8 mouse cellular contexts compared by ENCODE assay signal in the genomic region with DNA sequence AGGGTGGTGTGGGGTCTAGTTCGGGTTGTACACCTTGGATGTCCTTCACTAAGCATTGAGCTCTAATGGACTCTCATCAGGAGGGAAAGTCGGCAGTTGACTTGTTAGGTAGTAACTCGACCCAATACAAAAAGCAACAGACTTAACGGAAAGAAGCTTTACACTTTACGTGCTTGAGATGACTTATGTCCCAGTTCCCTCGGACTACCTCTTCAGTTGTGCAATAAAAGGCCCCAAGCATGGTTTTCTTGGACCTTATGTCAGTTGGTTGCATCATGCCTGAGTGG. TPM values are rescaled to one million over a fixed set of nuclear protein-coding genes. Genes with fewer than 3 reads are reported as not detected.
DNase-seq lines count a peak whose midpoint lies in the region; ATAC-seq and TF ChIP-seq lines count a peak whose summit lies in the region.

No protein-coding gene starts in this region.

- no peaks in the 10 kb centered on the region for H3K27me3 ChIP-seq in kidney, adult 2 months (replicated peaks; ENCODE audit: control insufficient read depth, insufficient read depth, low read length)
- H3K27me3 ChIP-seq in embryonic facial prominence, embryonic 11.5 days (ENCODE audit: control insufficient read depth, insufficient read depth, low read length): no peaks in the 10 kb centered on the region
- no peaks in the 10 kb centered on the region for H3K27me3 ChIP-seq in midbrain, postnatal 0 days (ENCODE audit: insufficient read depth, low read length)

- peak overlapping the region; percentile 99 for H3K9ac ChIP-seq in embryonic facial prominence, embryonic 11.5 days (replicated peaks; ENCODE audit: low read length)
- peak overlapping the region; percentile 99 for H3K9ac ChIP-seq in midbrain, postnatal 0 days (replicated peaks; ENCODE audit: low read length, poor library complexity, severe bottlenecking)

- H3K27ac ChIP-seq in kidney, adult 2 months (ENCODE audit: insufficient read depth, low read depth, low read length): peak overlapping the region; percentile 84
- H3K27ac ChIP-seq in embryonic facial prominence, embryonic 11.5 days (replicated peaks; ENCODE audit: low read depth, low read length): peak overlapping the region; percentile 98
- peak overlapping the region; percentile 99 for H3K27ac ChIP-seq in midbrain, postnatal 0 days (ENCODE audit: low read depth, low read length)

- DNase-seq in kidney, adult 2 months: no peak
- no peak for DNase-seq in kidney, adult 18-20 months
- DNase-seq in embryonic facial prominence, embryonic 11.5 days (ENCODE audit: low spot score): no peak
- DNase-seq in midbrain, postnatal 0 days (ENCODE audit: low spot score): no peak
- no peak for DNase-seq in thymus, postnatal 25 days
- no peak for DNase-seq in embryo, embryonic 9.5 days (ENCODE audit: extremely low spot score)
- DNase-seq in testis, postnatal 10 days (ENCODE audit: low spot score): no peak

- H3K36me3 ChIP-seq in kidney, adult 2 months (ENCODE audit: control insufficient read depth, insufficient read depth, low read length): peaks cover 3% of the 10 kb centered on the region; the same call in 1 of the 2 replicates
- no peaks in the 10 kb centered on the region; the same call in 1 of the 2 replicates for H3K36me3 ChIP-seq in embryonic facial prominence, embryonic 11.5 days (replicated peaks; ENCODE audit: control insufficient read depth, insufficient read depth, low read depth, low read length)
- H3K36me3 ChIP-seq in midbrain, postnatal 0 days (ENCODE audit: insufficient read depth, low read length): peaks cover 2% of the 10 kb centered on the region; the same call in 1 of the 2 replicates

- peak overlapping the region; percentile 76 for H3K4me3 ChIP-seq in kidney, adult 2 months (ENCODE audit: insufficient read depth, low read depth, low read length)
- H3K4me3 ChIP-seq in embryonic facial prominence, embryonic 11.5 days (ENCODE audit: low read depth, low read length): peak overlapping the region; percentile 97
- peak overlapping the region; percentile 95 for H3K4me3 ChIP-seq in midbrain, postnatal 0 days (ENCODE audit: low read depth, low read length)

- no peak for ATAC-seq in embryonic facial prominence, embryonic 11.5 days (replicated peaks; ENCODE audit: insufficient number of reproducible peaks, low FRiP score, low TSS enrichment, low read depth)
- ATAC-seq in inflammation-experienced regulatory T-cells, adult 6 months: peak; percentile 14
- ATAC-seq in midbrain, postnatal 0 days (ENCODE audit: low FRiP score): no peak

- WGBS in kidney, adult 2 months: under 1% methylated on average over 6 of the region's 6 CpGs
- 0% methylated on average over 6 of the region's 6 CpGs for WGBS in embryonic facial prominence, embryonic 11.5 days
- 0% methylated on average over 6 of the region's 6 CpGs for WGBS in midbrain, postnatal 0 days

- H3K4me1 ChIP-seq in kidney, adult 2 months (ENCODE audit: control insufficient read depth, insufficient read depth, low read length): peaks cover 7% of the 10 kb centered on the region; the same call in 1 of the 2 replicates
- H3K4me1 ChIP-seq in embryonic facial prominence, embryonic 11.5 days (ENCODE audit: control insufficient read depth, insufficient read depth, low read length): no peaks in the 10 kb centered on the region
- no peaks in the 10 kb centered on the region; the same call in 1 of the 2 replicates for H3K4me1 ChIP-seq in midbrain, postnatal 0 days (ENCODE audit: insufficient read depth, low read length)

- TF ChIP-seq POLR2A in kidney, adult 2 months (IDR thresholded peaks at IDR 0.05; ENCODE audit: low read depth, low read length): no peak

- no peak for TF ChIP-seq CTCF in kidney, adult 2 months (conservative IDR thresholded peaks at IDR 0.05; ENCODE audit: insufficient read depth, insufficient read length, low read depth, low read length)
- TF ChIP-seq CTCF in midbrain, postnatal 0 days (IDR thresholded peaks at IDR 0.05): no peak

- no peaks in the 10 kb centered on the region for H3K9me3 ChIP-seq in embryonic facial prominence, embryonic 11.5 days (replicated peaks; ENCODE audit: control insufficient read depth, low read length)
- no peaks in the 10 kb centered on the region for H3K9me3 ChIP-seq in midbrain, postnatal 0 days (ENCODE audit: low read length)

- H3K4me2 ChIP-seq in embryonic facial prominence, embryonic 11.5 days (ENCODE audit: low read depth, low read length): peak overlapping the region; percentile 57
- H3K4me2 ChIP-seq in midbrain, postnatal 0 days (ENCODE audit: low read depth, low read length, poor library complexity, severe bottlenecking): peak overlapping the region; percentile 81

RNA-seq across cellular contexts. Expression of a gene that starts 0.4 kb away (rescaled TPM):
- 12.7 and 16.7 TPM in 2 replicates for polyA plus RNA-seq in kidney, adult 2 months (2012; rRNA removed)
- polyA plus RNA-seq in embryonic facial prominence, embryonic 11.5 days (2014; fragmentation: Nextera tagmentation; extraction: Ambion mirVana): 253 and 305 TPM in 2 replicates
- 10 to 100 TPM; 48.1 to 89.6 (median 55.2) TPM for polyA plus RNA-seq in inflammation-experienced regulatory T-cells, adult 6 months (2017; shearing (Covaris generic))
- 101 and 137 TPM in 2 replicates for total RNA-seq in midbrain, postnatal 0 days (2014; rRNA removed)
- 156 and 164 TPM in 2 replicates for polyA plus RNA-seq in midbrain, postnatal 0 days (2015; fragmentation: Nextera tagmentation; extraction: Ambion mirVana)

RNA-seq across cellular contexts. Expression of a gene that starts 0.6 kb away (rescaled TPM):
- 22.5 and 25.3 TPM in 2 replicates for polyA plus RNA-seq in kidney, adult 2 months (2012; rRNA removed)
- 120 and 130 TPM in 2 replicates for polyA plus RNA-seq in embryonic facial prominence, embryonic 11.5 days (2014; fragmentation: Nextera tagmentation; extraction: Ambion mirVana)
- polyA plus RNA-seq in inflammation-experienced regulatory T-cells, adult 6 months (2017; shearing (Covaris generic)): 10 to 100 TPM; 59.8 to 63.3 (median 61.0) TPM
- total RNA-seq in midbrain, postnatal 0 days (2014; rRNA removed): 36.1 and 48.5 TPM in 2 replicates
- 59.7 and 61.0 TPM in 2 replicates for polyA plus RNA-seq in midbrain, postnatal 0 days (2015; fragmentation: Nextera tagmentation; extraction: Ambion mirVana)

RNA-seq across cellular contexts. Expression of a gene that starts 13.8 kb away (rescaled TPM):
- polyA plus RNA-seq in kidney, adult 2 months (2012; rRNA removed): 27.3 and 28.6 TPM in 2 replicates
- polyA plus RNA-seq in embryonic facial prominence, embryonic 11.5 days (2014; fragmentation: Nextera tagmentation; extraction: Ambion mirVana): 55.5 and 58.1 TPM in 2 replicates
- polyA plus RNA-seq in inflammation-experienced regulatory T-cells, adult 6 months (2017; shearing (Covaris generic)): 10 to 100 TPM in 2 of 3 experiments, 1 to 10 TPM in 1; 9.9 to 12.9 (median 11.8) TPM
- 24.0 and 34.4 TPM in 2 replicates for total RNA-seq in midbrain, postnatal 0 days (2014; rRNA removed)
- 21.2 and 22.3 TPM in 2 replicates for polyA plus RNA-seq in midbrain, postnatal 0 days (2015; fragmentation: Nextera tagmentation; extraction: Ambion mirVana)

RNA-seq across cellular contexts. Expression of a gene that starts 14.6 kb away (rescaled TPM):
- polyA plus RNA-seq in kidney, adult 2 months (2012; rRNA removed): 0.15 TPM in 1 of 2 replicates, not detected in the other
- polyA plus RNA-seq in embryonic facial prominence, embryonic 11.5 days (2014; fragmentation: Nextera tagmentation; extraction: Ambion mirVana): 0.69 and 0.99 TPM in 2 replicates
- under 1 TPM in 2 of 3 experiments, not detected in 1; 0.34 to 0.68 TPM for polyA plus RNA-seq in inflammation-experienced regulatory T-cells, adult 6 months (2017; shearing (Covaris generic))
- total RNA-seq in midbrain, postnatal 0 days (2014; rRNA removed): 1.3 TPM in 1 of 2 replicates, not detected in the other
- polyA plus RNA-seq in midbrain, postnatal 0 days (2015; fragmentation: Nextera tagmentation; extraction: Ambion mirVana): 0.83 and 1.1 TPM in 2 replicates

RNA-seq across cellular contexts. Expression of a gene that starts 45.1 kb away (rescaled TPM):
- polyA plus RNA-seq in kidney, adult 2 months (2012; rRNA removed): 20.3 and 22.2 TPM in 2 replicates
- 24.9 and 28.0 TPM in 2 replicates for polyA plus RNA-seq in embryonic facial prominence, embryonic 11.5 days (2014; fragmentation: Nextera tagmentation; extraction: Ambion mirVana)
- under 1 TPM in 1 of 3 experiments, not detected in 2; 0.45 TPM for polyA plus RNA-seq in inflammation-experienced regulatory T-cells, adult 6 months (2017; shearing (Covaris generic))
- 81.8 and 94.5 TPM in 2 replicates for total RNA-seq in midbrain, postnatal 0 days (2014; rRNA removed)
- polyA plus RNA-seq in midbrain, postnatal 0 days (2015; fragmentation: Nextera tagmentation; extraction: Ambion mirVana): 316 and 318 TPM in 2 replicates
